Mouse (Mus musculus) stomach, embryonic 14.5 days (tissue): ENCODE results near the gene Gm11634. TPM values are rescaled to one million over a fixed set of nuclear protein-coding genes. Genes with fewer than 3 reads are reported as not detected.
A peak's percentile ranks its signal among the peaks of the same experiment; 100 is the strongest.
"Not testable (repeated sequence)": the region's sequence is repeated elsewhere in the genome, so short reads cannot be mapped to it uniquely, and the experiment has no call there.

Source experiments
- ATAC-seq: fragments of 200-750 bp; cut with Nextera tagmentation; 2 replicates; pipeline ENCODE4 v1.8.0; 2017; ENCODE audit warnings: low read depth, moderate TSS enrichment; ENCODE audit not compliant: insufficient number of reproducible peaks, insufficient read depth, low FRiP score
- H3K27ac ChIP-seq: fragments of 300-500 bp; sonication (generic); 2 replicates; pipeline ENCODE4 v1.5.1; 2014; ENCODE audit warnings: mild to moderate bottlenecking, low read length, moderate library complexity, mixed read lengths
- H3K27me3 ChIP-seq: fragments of 300-500 bp; sonication (generic); 2 replicates; pipeline ENCODE4 v1.6.1; 2014; ENCODE audit warnings: low read length, control low read depth, mixed read lengths; ENCODE audit not compliant: control insufficient read depth, insufficient read depth
- H3K36me3 ChIP-seq: fragments of 300-500 bp; sonication (generic); 2 replicates; pipeline ENCODE4 v1.6.1; 2014; ENCODE audit warnings: mild to moderate bottlenecking, control low read depth, low read length, moderate library complexity, mixed read lengths; ENCODE audit not compliant: control insufficient read depth, insufficient read depth
- H3K4me1 ChIP-seq: fragments of 300-500 bp; sonication (generic); 2 replicates; pipeline ENCODE4 v1.6.1; 2014; ENCODE audit warnings: low read length, control low read depth, mixed read lengths; ENCODE audit not compliant: control insufficient read depth, insufficient read depth
- H3K4me2 ChIP-seq: fragments of 300-500 bp; sonication (generic); replicated peaks from 2 replicates; pipeline ENCODE4 v1.6.1; 2014; ENCODE audit warnings: low read depth, low read length, control low read depth
- H3K4me3 ChIP-seq: fragments of 300-500 bp; sonication (generic); 2 replicates; pipeline ENCODE4 v1.5.1; 2014; ENCODE audit warnings: low read depth, low read length, control low read depth
- H3K9ac ChIP-seq: fragments of 300-500 bp; sonication (generic); replicated peaks from 2 replicates; pipeline ENCODE4 v1.6.1; 2014; ENCODE audit warnings: low read depth, mild to moderate bottlenecking, control low read depth, low read length, moderate library complexity, mixed read lengths
- H3K9me3 ChIP-seq: fragments of 300-500 bp; sonication (generic); 2 replicates; pipeline ENCODE4 v1.6.1; 2016; ENCODE audit warnings: low read depth, low read length, control low read depth; ENCODE audit not compliant: control insufficient read depth
- WGBS: fragments of 180-500 bp; shearing (Covaris S2); extraction: QIAGEN DNeasy Blood & Tissue Kit; methylation state at CpG from one replicate; pipeline ENCODE4 v1.1.7; 2014; 5-methylcytosine and 5-hydroxymethylcytosine counted together
- polyA plus RNA-seq: library from polyadenylated mRNA; unstranded; fragments of >200 nt; fragmentation: Nextera tagmentation; extraction: Ambion mirVana; gene quantifications from 2 replicates; pipeline ENCODE4 v1.2.1, GENCODE M21; 2014

Gene Gm11634
- not detected in 2 replicates for polyA plus RNA-seq

GRCm38 (mm10) chr11:101599156-101599555 is at the start of gene Gm11634:
Gene Gm11634 (minus strand): TSS chr11:101599256.
- no peak within 1 kb of the TSS for H3K4me2 ChIP-seq
- no peak within 1 kb of the TSS for H3K9ac ChIP-seq
- no peaks in the 10 kb centered on the region for H3K9me3 ChIP-seq
- WGBS: 71% methylated on average over 6 of the region's 6 CpGs
- ATAC-seq: no peak
- no peaks in the 10 kb centered on the region for H3K36me3 ChIP-seq
- H3K4me1 ChIP-seq: no peaks in the 10 kb centered on the region
- H3K27me3 ChIP-seq: no peaks in the 10 kb centered on the region
- no peak within 1 kb of the TSS for H3K4me3 ChIP-seq
- no peak within 1 kb of the TSS for H3K27ac ChIP-seq

DNA sequence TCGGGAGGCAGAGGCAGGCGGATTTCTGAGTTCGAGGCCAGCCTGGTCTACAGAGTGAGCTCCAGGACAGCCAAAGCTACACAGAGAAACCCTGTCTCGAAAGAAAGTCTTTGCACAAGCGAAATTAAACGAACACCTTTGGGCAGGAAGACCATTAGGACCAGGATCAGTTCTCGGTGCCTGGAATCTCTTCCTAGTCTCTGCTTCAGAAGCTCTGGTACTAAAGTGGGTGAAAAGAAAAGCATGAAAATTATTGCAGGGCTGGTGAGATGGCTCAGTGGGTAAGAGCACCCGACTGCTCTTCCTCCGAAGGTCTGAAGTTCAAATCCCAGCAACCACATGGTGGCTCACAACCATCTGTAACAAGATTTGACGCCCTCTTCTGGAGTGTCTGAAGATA is 48.0 kb upstream of the Gm11634 start:
- not testable (repeated sequence) for H3K9ac ChIP-seq, H3K27ac ChIP-seq, H3K36me3 ChIP-seq, H3K27me3 ChIP-seq, H3K4me3 ChIP-seq, H3K4me1 ChIP-seq, H3K4me2 ChIP-seq, ATAC-seq, H3K9me3 ChIP-seq
- 93% methylated on average over 10 of the region's 10 CpGs for WGBS

DNA sequence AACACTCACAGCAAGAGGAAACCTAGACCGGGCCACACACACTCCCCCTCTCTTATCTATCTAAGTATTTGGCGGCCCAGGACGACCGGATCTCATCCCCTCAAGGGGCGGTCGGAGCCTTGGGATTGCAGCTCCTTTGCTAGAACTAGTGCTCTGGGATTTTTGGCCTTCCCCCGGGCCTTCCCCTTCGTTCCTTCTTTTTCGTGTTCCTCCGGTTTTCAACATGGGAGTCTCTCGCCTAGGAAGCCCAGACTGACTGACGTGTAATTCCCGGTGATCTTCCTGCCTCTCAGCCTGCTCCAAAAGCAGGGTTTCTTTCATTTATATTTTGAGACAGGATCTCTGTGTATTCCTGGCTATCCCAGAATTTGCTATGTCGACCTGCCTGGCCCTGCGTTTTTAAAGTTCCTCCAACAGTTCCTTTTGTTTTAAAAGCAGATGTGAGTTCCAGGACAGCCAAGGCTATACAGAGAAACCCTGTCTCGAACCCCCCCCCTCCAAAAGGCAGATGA is 47.3 kb upstream of the Gm11634 start:
- peak overlapping the region; percentile 22; the same call in 1 of the 2 replicates for H3K4me2 ChIP-seq
- H3K9me3 ChIP-seq, H3K4me1 ChIP-seq, H3K36me3 ChIP-seq, ATAC-seq, H3K27me3 ChIP-seq: not testable (repeated sequence)
- 12% methylated on average over 12 of the region's 16 CpGs for WGBS
- H3K9ac ChIP-seq: 0 out of 2 replicates have a peak overlapping the region, but pooled peaks have one; percentile 21
- peak overlapping the region; percentile 13; the same call in 1 of the 2 replicates for H3K4me3 ChIP-seq
- H3K27ac ChIP-seq: peak overlapping the region; percentile 89

GRCm38 (mm10) chr11:101645411-101646282 is 46.6 kb upstream of the Gm11634 start:
- H3K9me3 ChIP-seq, H3K27me3 ChIP-seq, H3K4me1 ChIP-seq, H3K36me3 ChIP-seq: not testable (repeated sequence)
- Histone ChIP-seq H3K27ac (peak overlapping the region; percentile 89), H3K4me2 (peak overlapping the region; percentile 22; the same call in 1 of the 2 replicates), H3K4me3 (peak overlapping the region; percentile 13; the same call in 1 of the 2 replicates), H3K9ac (0 out of 2 replicates have a peak overlapping the region, but pooled peaks have one; percentile 21)
- peak; percentile 83 for ATAC-seq
- 1% methylated on average over 43 of the region's 56 CpGs for WGBS

GRCm38 (mm10) chr11:101645043-101645410 is 46.0 kb upstream of the Gm11634 start:
- not testable (repeated sequence) for H3K4me3 ChIP-seq, H3K9ac ChIP-seq, H3K36me3 ChIP-seq, H3K4me2 ChIP-seq, H3K27me3 ChIP-seq, H3K9me3 ChIP-seq, ATAC-seq, H3K27ac ChIP-seq, H3K4me1 ChIP-seq
- WGBS: under 1% methylated on average over 4 of the region's 4 CpGs

- Histone ChIP-seq H3K9ac (no peak overlapping the region), H3K9me3 (no peaks in the 10 kb centered on the region), H3K27me3 (no peaks in the 10 kb centered on the region), H3K27ac (no peak overlapping the region), H3K36me3 (no peaks in the 10 kb centered on the region), H3K4me2 (no peak overlapping the region), H3K4me1 (0 out of 2 replicates have a peak, but pooled peaks cover 3% of the 10 kb centered on the region), H3K4me3 (no peak overlapping the region)
- WGBS: 62% methylated on average over 3 of the region's 3 CpGs
- ATAC-seq: no peak
Observed at GRCm38 (mm10) chr11:101644591-101644990, 45.5 kb upstream of the Gm11634 start.

GRCm38 (mm10) chr11:101642931-101643330 is 43.9 kb upstream of the Gm11634 start:
- H3K4me1 ChIP-seq: 0 out of 2 replicates have a peak, but pooled peaks cover 3% of the 10 kb centered on the region
- no peaks in the 10 kb centered on the region for H3K9me3 ChIP-seq
- ATAC-seq: no peak
- H3K9ac ChIP-seq: no peak overlapping the region
- no peak overlapping the region for H3K27ac ChIP-seq
- H3K27me3 ChIP-seq: no peaks in the 10 kb centered on the region
- H3K4me2 ChIP-seq: no peak overlapping the region
- WGBS: 46% methylated on average over 5 of the region's 5 CpGs
- no peaks in the 10 kb centered on the region for H3K36me3 ChIP-seq
- H3K4me3 ChIP-seq: no peak overlapping the region

- H3K27me3 ChIP-seq, H3K9me3 ChIP-seq, H3K4me3 ChIP-seq, H3K4me2 ChIP-seq, H3K9ac ChIP-seq, H3K27ac ChIP-seq, H3K4me1 ChIP-seq, H3K36me3 ChIP-seq: not testable (repeated sequence)
- ATAC-seq: peak; percentile 82
- WGBS: 8% methylated on average over 13 of the region's 26 CpGs
Observed at GRCm38 (mm10) chr11:101641710-101642642, 42.9 kb upstream of the Gm11634 start.
